Mouse (Mus musculus): ENCODE measurements at regions not wholly inside any gene's neighbourhood (a gene's known extent, or its start where the extent isn't known, plus 50 kb on each side); places are given as distances from the start of the nearest gene placed in this dataset.
A peak's percentile ranks its signal among the peaks of the same experiment; 100 is the strongest.
"Not testable (repeated sequence)": the region's sequence is repeated elsewhere in the genome, so short reads cannot be mapped to it uniquely, and the experiment has no call there.

- no peak for DNase-seq
Measured at GRCm38 (mm10) chr14:114485781-114486180, 606.2 kb upstream of the Gpc5 start.

GRCm38 (mm10) chr14:114493371-114493770 is 598.6 kb upstream of the Gpc5 start:
- not testable (repeated sequence) for DNase-seq

DNA sequence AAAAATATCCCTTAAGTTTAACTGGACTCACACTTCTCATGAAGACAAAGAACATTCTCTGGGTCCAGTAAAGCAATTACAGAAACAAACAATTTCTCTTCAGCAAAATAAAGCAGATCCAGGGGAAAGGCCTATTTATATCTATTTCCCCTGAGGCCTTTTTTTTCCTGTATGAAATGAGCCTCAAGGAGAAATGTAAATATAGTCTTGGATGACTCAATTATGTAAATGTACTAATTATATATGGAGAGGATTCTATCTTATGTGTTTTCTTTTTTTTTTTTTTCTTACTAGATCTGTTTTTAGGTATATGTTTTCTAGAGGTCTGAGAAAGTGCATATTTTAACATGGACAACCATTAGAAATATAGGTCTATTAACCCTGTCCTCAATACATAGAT is 587.0 kb upstream of the Gpc5 start:
- DNase-seq: no peak

- DNase-seq: no peak
Measured at GRCm38 (mm10) chr14:114547910-114548680, 543.9 kb upstream of the Gpc5 start.

DNA sequence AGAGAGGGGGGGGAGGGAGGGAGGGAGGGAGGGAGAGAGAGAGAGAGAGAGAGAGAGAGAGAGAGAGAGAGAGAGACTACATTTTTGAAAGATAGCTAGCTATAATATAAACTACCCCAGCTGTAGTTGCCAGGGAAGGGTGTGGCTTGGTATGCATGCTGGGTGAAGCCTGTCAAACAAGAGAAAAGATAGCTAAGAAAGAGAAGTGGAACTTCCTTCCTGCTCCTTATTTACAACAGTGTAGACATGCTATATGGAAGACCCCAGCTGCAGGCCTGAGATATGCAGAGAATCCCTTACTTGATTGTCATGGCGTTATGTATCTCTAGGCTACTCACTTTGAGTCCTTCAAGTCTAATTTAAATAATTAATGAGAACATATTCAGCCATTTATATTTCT is 542.9 kb upstream of the Gpc5 start:
- DNase-seq: no peak

DNA sequence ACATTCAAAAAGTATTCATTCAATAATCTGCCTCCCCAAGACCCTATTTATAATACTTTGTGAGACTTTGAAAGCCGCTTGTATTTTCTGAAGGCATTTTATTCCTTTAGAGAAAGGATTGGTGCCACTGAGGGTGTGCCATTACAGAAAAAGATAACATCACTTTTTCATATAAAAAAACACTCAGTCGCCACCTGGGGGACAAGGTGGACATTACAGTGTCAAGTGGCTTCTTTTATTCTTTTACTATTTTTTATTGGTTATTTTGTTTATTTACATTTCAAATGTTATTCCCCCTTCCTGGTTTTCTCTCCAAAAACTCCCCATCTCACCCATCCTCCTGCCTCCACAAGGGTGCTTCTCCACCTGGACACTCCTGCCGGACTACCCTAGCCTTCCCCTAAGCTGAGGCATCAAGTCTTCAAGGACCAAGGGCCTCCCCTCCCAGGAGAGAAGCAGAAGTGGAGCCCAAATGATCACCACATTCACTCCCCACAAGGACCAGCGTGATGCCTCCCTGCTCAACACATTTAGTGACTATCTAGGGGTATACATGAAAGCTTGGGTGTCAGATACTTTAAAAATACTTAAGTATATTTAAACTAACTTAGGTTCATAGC is 525.5 kb upstream of the Gpc5 start:
- no peak for DNase-seq

DNA sequence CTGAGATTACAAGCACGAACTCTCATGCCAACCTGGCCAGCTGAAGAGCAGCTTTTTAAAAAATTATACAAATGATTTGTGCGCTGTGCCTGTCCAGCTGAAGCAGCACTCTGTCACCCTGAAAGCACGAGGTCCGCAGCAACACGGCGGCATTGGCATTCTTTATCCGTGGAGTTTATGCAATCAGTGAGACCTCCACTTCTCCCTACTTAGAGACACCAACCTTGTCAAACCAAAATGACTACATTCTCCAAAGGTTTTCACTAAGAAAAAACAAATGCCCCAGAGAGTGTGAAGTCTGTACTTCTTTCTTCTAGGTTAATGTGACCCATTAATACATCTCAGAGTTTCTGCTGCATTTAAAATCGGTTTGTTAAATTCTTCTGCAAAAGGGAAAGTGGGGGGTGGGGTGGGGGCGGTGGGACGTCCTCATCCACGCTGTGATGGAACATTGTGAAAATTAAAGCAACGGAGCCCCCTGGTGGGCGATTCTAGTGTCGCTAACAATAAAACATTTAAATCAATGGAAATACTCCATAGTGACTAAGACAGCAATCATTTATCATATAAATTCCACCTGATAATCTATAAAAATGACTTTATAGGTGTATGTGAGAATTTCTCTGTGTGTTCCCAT is 524.2 kb upstream of the Gpc5 start:
- peak; percentile 60 for DNase-seq

- no peak for DNase-seq
Measured at GRCm38 (mm10) chr14:114587367-114588064, 504.5 kb upstream of the Gpc5 start.

DNA sequence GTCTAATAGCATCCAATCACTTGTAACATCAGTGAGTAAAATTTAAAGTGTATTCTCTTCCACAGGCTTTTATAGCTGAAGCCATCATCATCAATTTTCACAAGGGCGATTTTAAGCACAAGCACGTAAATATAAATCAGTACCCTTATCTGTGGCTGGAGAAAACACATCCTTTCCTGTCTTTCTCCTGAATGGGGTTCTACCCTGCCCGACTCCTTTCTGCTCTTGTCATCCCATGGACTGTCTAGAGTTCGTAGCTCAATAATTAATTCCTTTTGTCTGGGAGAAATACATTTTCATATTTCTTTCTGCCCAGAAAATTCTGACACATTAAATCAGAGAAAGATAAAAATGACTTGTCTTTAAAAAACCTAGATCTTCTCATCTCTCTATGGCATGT is 482.7 kb upstream of the Gpc5 start:
- no peak for DNase-seq

DNA sequence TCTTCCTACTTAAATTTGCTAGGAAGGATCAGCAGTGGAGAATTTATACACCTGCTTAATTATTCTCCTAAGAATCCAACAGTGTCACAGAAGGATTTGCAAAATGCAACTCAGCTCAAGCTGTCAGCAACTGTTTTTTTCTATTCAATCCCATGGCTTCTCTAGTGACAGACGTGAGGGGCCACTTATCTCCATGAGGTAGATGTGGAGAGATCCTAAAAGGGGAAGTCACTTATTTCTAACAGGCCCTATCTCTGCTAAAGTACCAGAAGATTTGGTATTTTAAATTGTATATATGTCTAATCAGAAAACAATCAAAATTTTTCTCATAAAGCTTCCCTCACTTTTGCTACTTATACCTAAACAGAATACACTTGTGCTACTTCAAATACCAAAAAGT is 479.6 kb upstream of the Gpc5 start:
- no peak for DNase-seq

DNA sequence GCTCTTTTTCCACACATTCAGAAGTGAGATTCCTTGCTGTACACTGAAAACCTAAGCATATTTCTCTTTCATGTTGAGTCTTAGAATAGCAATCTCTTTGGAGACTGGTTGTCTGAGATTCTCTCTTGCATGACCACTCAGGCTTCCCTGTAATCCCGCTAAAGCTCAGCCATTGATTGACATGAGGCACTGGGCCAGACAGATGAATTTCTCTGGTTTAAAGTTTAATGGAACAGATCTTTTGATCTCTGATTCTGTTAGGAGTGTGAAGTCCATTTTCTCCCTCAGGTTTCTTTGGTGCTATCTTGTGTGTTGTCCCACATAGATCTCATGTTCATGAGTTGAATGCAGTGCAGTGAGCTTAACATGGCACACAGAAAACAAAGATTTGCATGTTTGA is 435.4 kb upstream of the Gpc5 start:
- no peak for DNase-seq

DNA sequence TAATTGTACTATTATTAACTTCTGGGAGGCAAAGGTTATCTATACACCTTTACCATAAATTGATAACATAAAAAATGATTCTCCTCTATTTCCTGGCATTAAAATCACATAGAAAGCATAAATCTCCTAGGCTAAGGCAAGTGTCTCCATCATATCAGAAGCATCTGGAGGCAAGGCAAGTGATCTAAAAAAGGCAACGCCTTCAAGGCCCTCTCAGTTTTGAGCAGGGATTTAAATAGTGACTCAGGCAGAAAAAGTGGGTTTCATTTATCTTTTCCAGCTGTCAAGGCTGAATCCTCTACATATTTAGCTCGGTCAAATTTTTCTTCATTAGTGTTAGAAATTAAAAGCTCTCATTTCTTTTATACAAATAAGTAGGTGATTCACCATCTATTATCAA is 430.0 kb upstream of the Gpc5 start:
- no peak for DNase-seq

- no peak for DNase-seq
Measured at GRCm38 (mm10) chr14:114685133-114685532, 406.9 kb upstream of the Gpc5 start.

- no peak for DNase-seq
Measured at GRCm38 (mm10) chr14:114694930-114695329, 397.1 kb upstream of the Gpc5 start.

- DNase-seq: no peak
Measured at GRCm38 (mm10) chr14:114697543-114697942, 394.5 kb upstream of the Gpc5 start.

DNA sequence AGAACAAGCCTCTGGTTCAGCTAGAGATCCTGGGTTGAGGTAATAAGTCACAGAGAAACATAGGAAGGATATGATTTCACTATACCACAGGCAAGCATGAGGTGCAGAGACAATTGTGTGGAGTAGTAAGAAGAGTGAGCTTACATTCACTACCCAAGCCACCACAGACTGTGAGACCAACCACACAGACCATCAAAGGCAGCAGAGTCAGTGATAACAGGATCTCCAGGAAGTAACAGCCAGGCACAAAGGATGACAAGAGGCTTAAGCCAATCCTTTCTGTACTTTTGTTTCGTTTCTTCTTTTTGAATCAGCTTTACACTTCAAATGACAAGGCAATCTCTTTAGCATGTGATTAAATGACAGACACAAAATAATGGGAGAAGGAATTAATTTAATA is 368.9 kb upstream of the Gpc5 start:
- no peak for DNase-seq

DNA sequence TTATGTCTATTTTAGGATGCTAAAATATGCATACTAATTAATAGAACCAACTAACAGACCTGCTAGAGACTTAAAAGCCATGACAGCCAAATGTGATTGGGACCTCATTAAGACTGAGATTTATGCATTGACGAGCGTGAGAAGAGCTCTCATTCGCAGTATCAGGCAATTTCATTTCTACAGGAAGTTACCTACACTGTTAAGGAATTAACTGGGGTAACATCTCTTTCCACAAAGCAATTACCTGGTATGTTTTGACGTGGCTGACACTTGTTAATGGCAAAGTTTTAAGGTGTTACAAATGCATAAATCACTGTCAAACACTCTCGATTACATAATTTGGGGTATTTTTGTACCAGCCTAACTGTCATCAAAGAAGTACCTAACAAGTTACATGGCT is 324.7 kb upstream of the Gpc5 start:
- no peak for DNase-seq

- no peak for DNase-seq
Measured at GRCm38 (mm10) chr14:114776723-114777122, 315.3 kb upstream of the Gpc5 start.

GRCm38 (mm10) chr14:114781821-114782220 is 310.2 kb upstream of the Gpc5 start:
- no peak for DNase-seq

- DNase-seq: peak; percentile 54
Measured at GRCm38 (mm10) chr14:114790946-114791830, 300.8 kb upstream of the Gpc5 start.

GRCm38 (mm10) chr14:114791831-114792224 is 300.2 kb upstream of the Gpc5 start:
- no peak for DNase-seq

DNA sequence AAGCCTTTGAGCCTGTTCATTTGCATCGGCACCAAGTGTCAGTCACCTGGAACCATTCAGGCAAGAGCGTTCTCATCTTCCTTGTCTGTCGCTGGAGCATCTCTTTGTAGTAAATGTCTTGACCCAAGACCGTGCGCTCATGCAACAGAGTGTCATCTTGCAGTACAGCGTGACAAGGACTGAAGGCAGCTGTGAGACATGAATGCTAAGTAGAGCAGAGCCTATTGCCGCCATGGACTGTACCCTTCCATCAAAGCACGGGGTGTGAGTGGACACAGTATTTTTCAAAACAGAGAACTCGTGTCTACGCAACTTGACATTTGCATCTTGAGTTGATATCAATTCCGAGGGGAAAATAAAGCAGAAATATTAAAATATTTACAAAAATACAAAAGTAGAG is 287.4 kb upstream of the Gpc5 start:
- DNase-seq: no peak

Measured in gastrocnemius, postnatal 10 days (tissue).